Mouse (Mus musculus) liver, postnatal 0 days (tissue): Measurements from ENCODE around the gene Ube2h.

Experiments
- CTCF ChIP-seq: sonication (generic); IDR thresholded peaks from 2 replicates; pipeline ENCODE4 v1.5.1; 2016; ENCODE audit warnings: antibody characterized with exemption, low read depth
- EP300 ChIP-seq: IDR thresholded peaks from 2 replicates; pipeline ENCODE4 v1.6.1; 2016; ENCODE audit warnings: antibody characterized with exemption, low read depth, mild to moderate bottlenecking

- TF ChIP-seq CTCF (no peak), EP300 (no peak)
Measured at GRCm38 (mm10) chr6:30319216-30319615, 14.9 kb upstream of the Ube2h start.
